Mouse (Mus musculus) limb, embryonic 10.5 days (tissue): ENCODE data around the gene Cspg4. TPM values are rescaled to one million over a fixed set of nuclear protein-coding genes. Genes with fewer than 3 reads are reported as not detected.

Experiments used
- DNase-seq: peaks from one replicate; pipeline ENCODE4 v3.0.0-alpha.2; 2017; ENCODE audit warnings: low spot score
- H3K27ac ChIP-seq: fragments of 300-500 bp; sonication (generic); 2 replicates; pipeline ENCODE4 v1.5.1; 2016; ENCODE audit warnings: mild to moderate bottlenecking
- H3K27me3 ChIP-seq: fragments of 300-500 bp; sonication (generic); 2 replicates; pipeline ENCODE4 v1.6.1; 2016; ENCODE audit warnings: low read depth, mild to moderate bottlenecking; ENCODE audit not compliant: poor library complexity, severe bottlenecking
- H3K36me3 ChIP-seq: fragments of 300-500 bp; sonication (generic); 2 replicates; pipeline ENCODE4 v1.6.1; 2016; ENCODE audit warnings: mild to moderate bottlenecking, moderate library complexity
- H3K4me1 ChIP-seq: fragments of 300-500 bp; sonication (generic); 2 replicates; pipeline ENCODE4 v1.6.1; 2016
- H3K4me3 ChIP-seq: fragments of 300-500 bp; sonication (generic); 2 replicates; pipeline ENCODE4 v1.5.1; 2016; ENCODE audit warnings: mild to moderate bottlenecking, moderate library complexity
- H3K9me3 ChIP-seq: fragments of 300-500 bp; sonication (generic); replicated peaks from 2 replicates; pipeline ENCODE4 v1.6.1; 2016; ENCODE audit warnings: mild to moderate bottlenecking
- WGBS: fragments of 180-500 bp; shearing (Covaris S2); methylation state at CpG from one replicate; pipeline ENCODE4 v1.1.7; 2016; 5-methylcytosine and 5-hydroxymethylcytosine counted together
- polyA plus RNA-seq: library from polyadenylated mRNA; unstranded; fragments of >200 nt; fragmentation: Nextera tagmentation; extraction: Ambion mirVana; gene quantifications from 2 replicates; pipeline ENCODE4 v1.2.1, GENCODE M21; 2016

Cspg4 gene
- 2.1 and 5.0 TPM in 2 replicates for polyA plus RNA-seq

DNA sequence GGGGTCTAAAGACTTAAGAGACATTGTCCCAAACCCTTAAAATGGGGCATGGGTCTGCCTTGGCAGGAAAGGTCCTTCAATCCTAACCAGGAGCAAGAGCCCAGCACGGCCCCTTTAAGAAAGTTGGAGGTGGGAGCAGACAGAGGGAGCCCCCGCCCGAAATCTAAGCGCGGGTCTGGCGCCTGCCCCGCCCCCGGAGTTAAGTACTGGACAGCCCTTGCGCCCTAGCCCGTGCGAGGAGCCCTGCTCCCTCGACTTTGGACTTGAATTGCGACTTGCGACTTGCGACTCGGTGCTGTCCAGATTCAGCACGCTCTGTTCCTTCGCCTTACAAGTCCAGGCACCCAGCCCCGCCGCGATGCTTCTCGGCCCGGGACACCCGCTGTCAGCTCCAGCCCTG lies at the start of gene Cspg4:
Cspg4 (plus strand) TSS at position 202 of the 400 bp plus-strand sequence.
- peaks cover 35% of the 10 kb centered on the region for H3K27me3 ChIP-seq
- WGBS, result 1% methylated on average over 24 of the region's 24 CpGs
- H3K36me3 ChIP-seq, result no peaks in the 10 kb centered on the region
- H3K9me3 ChIP-seq, result no peaks in the 10 kb centered on the region
- DNase-seq, result peak; percentile 80
- peak within 1 kb of the TSS; percentile 52 for H3K4me3 ChIP-seq
- H3K4me1 ChIP-seq, result peaks cover 75% of the 10 kb centered on the region
- H3K27ac ChIP-seq, result peak within 1 kb of the TSS; percentile 77

GRCm38 (mm10) chr9:56824900-56825299 lies 39.9 kb upstream of the Cspg4 start:
- peak overlapping the region; percentile 46; the same call in 1 of the 2 replicates for H3K4me3 ChIP-seq
- H3K27ac ChIP-seq, result no peak overlapping the region
- WGBS, result 5% methylated on average over 3 of the region's 3 CpGs
- no peak for DNase-seq
- H3K36me3 ChIP-seq, result no peaks in the 10 kb centered on the region
- no peaks in the 10 kb centered on the region for H3K9me3 ChIP-seq
- peaks cover 16% of the 10 kb centered on the region for H3K4me1 ChIP-seq
- peaks cover 31% of the 10 kb centered on the region for H3K27me3 ChIP-seq

DNA sequence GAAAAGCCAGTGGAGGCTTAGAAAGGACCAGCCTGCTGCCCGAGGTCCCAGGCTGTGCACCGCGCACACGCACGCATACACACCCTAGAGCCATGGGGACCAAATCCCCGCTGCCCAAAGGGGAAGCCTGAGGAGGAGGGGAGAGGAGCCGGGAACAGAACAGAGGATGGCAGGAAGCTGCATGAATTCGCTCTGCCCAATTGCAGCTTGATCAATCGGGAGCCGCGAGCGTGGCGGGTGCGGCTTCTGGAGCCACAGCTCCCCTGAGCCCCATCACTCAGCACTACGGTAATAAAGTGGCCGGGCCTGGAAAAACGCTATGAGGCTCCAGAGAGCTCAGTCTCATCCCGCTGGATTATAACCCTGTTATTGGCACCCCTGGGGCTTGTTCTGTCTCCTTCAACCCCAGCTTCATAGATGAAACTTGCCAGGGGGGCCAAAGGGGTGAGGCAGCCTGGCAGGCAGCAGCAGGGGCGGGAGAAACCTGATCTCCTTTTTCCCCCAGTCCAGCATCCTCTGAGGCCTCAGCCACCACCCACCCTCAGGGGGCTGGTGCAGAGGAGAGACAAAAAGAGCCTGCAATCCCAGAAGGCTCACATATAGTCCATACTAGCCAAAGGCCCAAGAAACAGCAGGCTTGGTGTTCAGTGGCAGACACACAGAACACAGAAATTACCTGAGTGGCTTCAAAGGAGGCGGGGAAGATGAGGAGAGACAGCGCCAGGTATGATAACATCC lies 39.2 kb upstream of the Cspg4 start:
- peak; percentile 53 for DNase-seq
- no peaks in the 10 kb centered on the region for H3K9me3 ChIP-seq
- 7% methylated on average over 21 of the region's 21 CpGs for WGBS
- peaks cover 39% of the 10 kb centered on the region for H3K27me3 ChIP-seq
- H3K4me1 ChIP-seq, result peaks cover 16% of the 10 kb centered on the region
- H3K4me3 ChIP-seq, result peak overlapping the region; percentile 46
- no peaks in the 10 kb centered on the region for H3K36me3 ChIP-seq
- 0 out of 2 replicates have a peak overlapping the region, but pooled peaks have one; percentile 7 for H3K27ac ChIP-seq

DNA sequence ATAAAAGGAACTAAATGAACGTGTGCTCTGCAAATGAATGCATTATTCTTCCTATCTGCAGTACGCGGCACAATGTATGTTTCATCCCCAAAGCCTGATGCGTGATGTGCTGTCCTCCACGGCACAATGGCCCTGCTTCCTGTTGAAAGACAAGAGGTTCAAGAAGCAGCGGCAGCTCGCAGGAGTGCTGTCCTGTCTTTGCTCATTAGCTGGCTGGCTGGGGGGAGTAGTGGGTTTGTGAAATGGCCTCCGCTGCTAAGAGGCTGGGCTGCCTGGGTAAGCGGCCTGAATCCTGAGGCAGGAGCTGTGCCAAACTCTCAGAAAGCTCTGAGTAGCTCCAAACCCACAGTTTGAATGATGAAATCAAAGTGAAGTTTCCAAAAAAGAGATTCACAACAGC lies 36.7 kb upstream of the Cspg4 start:
- Histone ChIP-seq H3K27me3 (peaks cover 52% of the 10 kb centered on the region), H3K4me3 (no peak overlapping the region), H3K27ac (no peak overlapping the region), H3K9me3 (no peaks in the 10 kb centered on the region), H3K4me1 (peaks cover 22% of the 10 kb centered on the region), H3K36me3 (no peaks in the 10 kb centered on the region)
- DNase-seq, result no peak
- WGBS, result 45% methylated on average over 9 of the region's 9 CpGs

DNA sequence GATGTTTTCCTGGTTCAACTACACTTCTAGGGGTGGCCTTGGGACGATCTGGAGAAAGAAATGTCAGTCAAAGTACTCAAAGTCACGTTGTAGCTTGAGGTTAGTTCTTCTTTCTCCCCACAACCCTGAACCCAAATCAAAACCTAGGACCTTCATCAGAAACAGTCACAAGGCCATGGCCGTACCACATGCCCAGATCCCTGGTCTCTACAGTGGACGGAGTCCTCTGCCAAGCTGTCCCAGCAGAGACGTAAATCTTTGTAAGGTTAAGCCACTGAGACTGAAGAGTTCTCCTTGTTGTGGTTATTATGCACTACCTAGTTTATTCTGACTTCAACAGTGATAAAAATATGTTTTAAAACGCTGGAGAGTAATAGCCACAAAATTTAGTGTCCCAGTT lies 36.0 kb upstream of the Cspg4 start:
- no peak overlapping the region for H3K27ac ChIP-seq
- H3K36me3 ChIP-seq, result no peaks in the 10 kb centered on the region
- peaks cover 59% of the 10 kb centered on the region for H3K27me3 ChIP-seq
- no peak for DNase-seq
- 84% methylated on average over 6 of the region's 6 CpGs for WGBS
- peaks cover 25% of the 10 kb centered on the region for H3K4me1 ChIP-seq
- no peak overlapping the region for H3K4me3 ChIP-seq
- no peaks in the 10 kb centered on the region for H3K9me3 ChIP-seq

DNA sequence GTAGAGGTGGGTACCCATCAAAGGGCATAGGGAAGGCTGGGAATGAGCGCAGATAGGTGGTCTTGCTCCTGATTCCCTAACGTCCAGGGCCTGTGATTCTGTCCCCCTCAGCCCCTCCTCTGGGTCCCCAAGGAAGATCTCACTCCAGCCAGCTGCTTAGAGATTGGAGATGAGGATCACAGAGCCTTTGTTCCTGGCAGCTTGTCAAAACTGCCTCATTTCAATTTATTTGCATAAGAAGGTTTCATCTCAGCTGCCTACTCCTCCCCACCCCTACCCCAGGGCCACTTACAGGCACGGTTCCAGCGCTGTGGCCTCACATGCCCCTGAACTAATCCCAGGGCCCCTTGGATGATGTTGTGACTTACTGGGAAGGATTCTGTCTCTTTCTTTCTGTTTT lies 34.7 kb upstream of the Cspg4 start:
- peaks cover 57% of the 10 kb centered on the region for H3K27me3 ChIP-seq
- no peak for DNase-seq

DNA sequence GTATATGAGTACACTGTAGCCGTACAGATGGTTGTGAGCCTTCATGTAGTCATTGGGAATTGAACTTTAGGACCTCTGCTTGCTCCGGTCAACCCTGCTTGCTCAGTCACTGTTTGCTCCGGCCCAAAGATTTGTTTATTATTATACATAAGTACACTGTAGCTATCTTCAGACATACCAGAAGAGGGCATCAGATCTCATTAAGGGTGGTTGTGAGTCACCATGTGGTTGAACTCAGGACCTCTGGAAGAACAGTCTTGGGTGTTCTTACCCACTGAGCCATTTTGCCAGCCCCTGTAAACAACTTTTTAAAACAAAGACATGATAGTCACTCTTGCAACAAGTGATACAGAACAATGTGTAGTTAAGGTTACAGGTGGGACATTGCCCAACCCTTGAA lies 32.9 kb upstream of the Cspg4 start:
- no peak overlapping the region for H3K27ac ChIP-seq
- WGBS, result 85% methylated on average over 3 of the region's 3 CpGs
- peaks cover 10% of the 10 kb centered on the region; the same call in 1 of the 2 replicates for H3K4me1 ChIP-seq
- no peak overlapping the region for H3K4me3 ChIP-seq
- H3K9me3 ChIP-seq, result no peaks in the 10 kb centered on the region
- no peak for DNase-seq
- H3K36me3 ChIP-seq, result no peaks in the 10 kb centered on the region
- peaks cover 50% of the 10 kb centered on the region for H3K27me3 ChIP-seq

More for the DNA sequence above, 34.7 kb upstream of the Cspg4 start:
- peaks cover 20% of the 10 kb centered on the region for H3K4me1 ChIP-seq
- H3K4me3 ChIP-seq, result no peak overlapping the region
- no peaks in the 10 kb centered on the region for H3K36me3 ChIP-seq
- WGBS, result 24% methylated on average over 4 of the region's 4 CpGs
- no peak overlapping the region for H3K27ac ChIP-seq
- H3K9me3 ChIP-seq, result no peaks in the 10 kb centered on the region

DNA sequence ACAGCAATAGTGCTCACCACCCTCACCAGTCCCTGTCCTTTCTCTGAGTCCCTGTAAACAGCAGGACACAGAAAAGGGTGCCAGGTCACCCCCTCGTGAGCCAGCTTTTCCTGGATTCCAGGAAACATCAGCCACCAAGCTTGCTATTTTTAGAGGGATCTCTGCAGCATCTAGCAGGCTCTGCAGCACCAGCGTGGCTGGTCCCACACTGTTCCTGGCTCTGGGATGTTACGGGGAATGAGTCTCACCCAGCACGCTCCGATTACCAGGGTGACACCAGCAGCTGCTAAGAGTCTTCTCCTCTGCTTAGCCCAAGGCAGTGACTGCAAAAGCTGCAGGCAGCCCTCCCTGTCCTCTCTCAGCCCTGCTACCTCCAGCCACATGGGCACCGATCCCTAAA lies 31.9 kb upstream of the Cspg4 start:
- Histone ChIP-seq H3K9me3 (no peaks in the 10 kb centered on the region), H3K4me1 (peaks cover 10% of the 10 kb centered on the region; the same call in 1 of the 2 replicates), H3K36me3 (no peaks in the 10 kb centered on the region), H3K27ac (no peak overlapping the region), H3K27me3 (peaks cover 46% of the 10 kb centered on the region), H3K4me3 (no peak overlapping the region)
- WGBS, result 22% methylated on average over 6 of the region's 6 CpGs
- no peak for DNase-seq

DNA sequence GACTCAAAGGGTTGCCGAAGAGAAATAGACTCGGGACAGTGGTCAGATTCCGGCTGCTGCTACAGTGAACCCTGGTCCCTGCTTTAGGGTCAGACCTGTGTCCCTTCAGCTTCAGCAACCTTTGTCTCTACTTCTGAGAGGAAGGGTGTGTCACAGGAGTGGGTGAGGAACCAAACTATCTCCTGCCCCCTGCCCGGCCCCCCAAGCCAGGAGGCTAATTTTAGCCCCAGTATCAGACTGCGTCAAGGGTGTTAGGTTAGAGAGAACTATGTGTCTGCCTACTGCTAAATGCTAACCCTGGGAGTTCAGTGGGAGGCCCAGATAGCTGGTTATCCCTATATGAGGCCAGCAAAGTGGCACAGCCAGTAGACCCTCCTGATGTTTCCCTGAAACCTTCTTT lies 29.7 kb upstream of the Cspg4 start:
- no peak for DNase-seq
- H3K27me3 ChIP-seq, result peaks cover 45% of the 10 kb centered on the region
- H3K4me1 ChIP-seq, result peaks cover 10% of the 10 kb centered on the region; the same call in 1 of the 2 replicates
- no peaks in the 10 kb centered on the region for H3K9me3 ChIP-seq
- no peak overlapping the region for H3K27ac ChIP-seq
- WGBS, result 76% methylated on average over 5 of the region's 5 CpGs
- no peak overlapping the region for H3K4me3 ChIP-seq
- H3K36me3 ChIP-seq, result no peaks in the 10 kb centered on the region

DNA sequence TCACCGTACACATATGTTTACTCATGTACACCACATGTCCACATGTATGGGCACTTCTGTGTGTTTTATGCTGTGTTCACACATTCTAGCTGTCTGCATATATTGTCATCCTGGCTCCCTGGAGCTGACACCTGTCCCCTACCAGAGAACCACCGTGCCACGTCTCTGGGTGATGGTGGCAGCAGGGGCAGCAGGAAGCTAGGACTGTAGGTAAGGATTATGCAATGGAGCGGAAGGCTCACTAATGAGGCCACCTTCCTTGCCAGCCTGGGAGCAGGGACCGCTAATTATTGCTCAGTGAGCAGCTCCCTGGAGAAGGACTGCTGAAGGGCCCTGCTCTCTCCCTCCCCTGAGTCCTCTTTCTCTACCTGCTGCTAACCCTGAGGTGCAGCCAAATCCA lies 24.1 kb upstream of the Cspg4 start:
- WGBS, result 77% methylated on average over 5 of the region's 5 CpGs
- no peaks in the 10 kb centered on the region for H3K9me3 ChIP-seq

DNA sequence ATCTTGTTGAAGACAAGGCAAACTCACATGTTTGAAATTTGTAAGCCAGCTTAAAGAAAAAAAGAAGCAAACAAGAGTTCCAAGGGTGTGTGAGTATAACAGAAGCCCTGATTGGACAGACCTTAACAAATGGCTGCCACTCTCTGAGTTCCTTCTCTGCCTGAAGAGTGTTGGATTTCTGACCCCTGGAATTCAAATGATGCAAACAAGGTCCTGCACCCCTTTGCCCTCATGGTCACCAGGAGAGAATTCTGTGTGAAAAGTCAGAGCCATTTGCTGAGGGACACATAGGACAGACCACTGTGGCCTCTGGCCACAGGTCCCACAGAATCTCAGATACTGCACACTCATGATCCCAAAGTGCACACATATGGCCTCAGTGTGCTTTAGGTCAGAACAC lies 23.0 kb upstream of the Cspg4 start:
- H3K9me3 ChIP-seq, result no peaks in the 10 kb centered on the region
- peaks cover 35% of the 10 kb centered on the region for H3K27me3 ChIP-seq
- H3K4me1 ChIP-seq, result peaks cover 36% of the 10 kb centered on the region
- H3K27ac ChIP-seq, result peak overlapping the region; percentile 72; the same call in 1 of the 2 replicates
- peak overlapping the region; percentile 1; the same call in 1 of the 2 replicates for H3K4me3 ChIP-seq
- DNase-seq, result no peak
- H3K36me3 ChIP-seq, result no peaks in the 10 kb centered on the region

More for the DNA sequence above, 24.1 kb upstream of the Cspg4 start:
- no peak overlapping the region for H3K4me3 ChIP-seq
- no peak for DNase-seq
- H3K4me1 ChIP-seq, result peaks cover 36% of the 10 kb centered on the region
- H3K36me3 ChIP-seq, result no peaks in the 10 kb centered on the region
- H3K27ac ChIP-seq, result peak overlapping the region; percentile 56; the same call in 1 of the 2 replicates
- H3K27me3 ChIP-seq, result peaks cover 34% of the 10 kb centered on the region

DNA sequence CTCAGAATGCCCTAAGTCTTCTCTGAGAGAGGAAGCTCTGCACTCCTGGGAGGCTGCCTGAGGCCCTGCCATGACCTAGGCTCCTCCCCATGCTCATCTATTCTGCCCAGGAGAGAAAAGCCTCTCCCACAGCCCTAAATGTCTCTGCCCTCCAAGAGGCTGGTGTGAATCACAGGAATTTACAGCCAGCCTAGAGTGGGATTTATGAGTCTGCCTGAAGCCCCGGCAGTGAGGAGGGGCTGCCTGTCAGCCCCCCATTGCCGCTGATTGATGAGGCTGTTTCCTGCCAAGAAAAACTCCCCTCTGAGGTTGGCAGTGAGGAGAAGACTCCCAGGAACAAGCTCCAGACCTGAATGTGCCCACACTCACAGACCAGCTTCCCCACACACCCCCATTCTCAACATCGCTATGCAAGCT lies 22.5 kb upstream of the Cspg4 start:
- H3K4me1 ChIP-seq, result peaks cover 36% of the 10 kb centered on the region
- peaks cover 35% of the 10 kb centered on the region for H3K27me3 ChIP-seq
- H3K27ac ChIP-seq, result peak overlapping the region; percentile 72; the same call in 1 of the 2 replicates
- DNase-seq, result peak; percentile 60
- no peaks in the 10 kb centered on the region for H3K9me3 ChIP-seq
- H3K36me3 ChIP-seq, result no peaks in the 10 kb centered on the region
- peak overlapping the region; percentile 1; the same call in 1 of the 2 replicates for H3K4me3 ChIP-seq
- 4% methylated on average over 3 of the region's 3 CpGs for WGBS

DNA sequence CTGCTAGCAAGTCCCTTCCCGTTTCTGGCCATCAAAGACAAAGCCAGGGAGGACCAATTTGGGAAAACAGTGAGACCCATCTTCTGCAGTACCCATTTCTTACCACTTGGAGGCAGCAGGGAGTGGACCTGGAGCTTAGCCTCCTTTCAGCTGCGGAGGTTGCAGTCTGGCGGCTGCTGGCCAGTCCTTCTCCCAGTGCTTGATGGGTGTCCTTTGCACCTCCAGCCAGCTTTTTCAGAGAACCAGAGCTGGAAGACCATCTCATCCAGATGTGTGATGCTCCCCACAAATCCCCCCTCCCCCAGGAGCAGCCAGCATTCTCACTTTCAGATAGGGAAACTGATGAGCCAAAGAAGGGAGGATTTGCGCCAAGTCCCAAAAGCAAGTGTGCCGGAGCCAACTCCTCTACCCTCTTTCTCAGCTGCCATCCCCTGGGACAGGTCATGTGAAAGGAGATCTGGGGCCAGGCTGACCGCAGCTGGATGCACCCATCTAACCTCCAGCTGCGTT lies 21.1 kb upstream of the Cspg4 start:
- Histone ChIP-seq H3K36me3 (no peaks in the 10 kb centered on the region), H3K27me3 (peaks cover 35% of the 10 kb centered on the region), H3K4me1 (peaks cover 36% of the 10 kb centered on the region), H3K9me3 (no peaks in the 10 kb centered on the region), H3K4me3 (no peak overlapping the region), H3K27ac (no peak overlapping the region)
- WGBS, result 37% methylated on average over 7 of the region's 7 CpGs
- DNase-seq, result peak; percentile 74
